Mouse (Mus musculus): ENCODE data around the gene Arl2bp. TPM values are rescaled to one million over a fixed set of nuclear protein-coding genes. Genes with fewer than 3 reads are reported as not detected.
A peak's percentile ranks its signal among the peaks of the same experiment; 100 is the strongest.

Arl2bp gene
- polyA plus RNA-seq (2015; fragmentation: Nextera tagmentation; extraction: Ambion mirVana), result 190 and 202 TPM in 2 replicates

DNA sequence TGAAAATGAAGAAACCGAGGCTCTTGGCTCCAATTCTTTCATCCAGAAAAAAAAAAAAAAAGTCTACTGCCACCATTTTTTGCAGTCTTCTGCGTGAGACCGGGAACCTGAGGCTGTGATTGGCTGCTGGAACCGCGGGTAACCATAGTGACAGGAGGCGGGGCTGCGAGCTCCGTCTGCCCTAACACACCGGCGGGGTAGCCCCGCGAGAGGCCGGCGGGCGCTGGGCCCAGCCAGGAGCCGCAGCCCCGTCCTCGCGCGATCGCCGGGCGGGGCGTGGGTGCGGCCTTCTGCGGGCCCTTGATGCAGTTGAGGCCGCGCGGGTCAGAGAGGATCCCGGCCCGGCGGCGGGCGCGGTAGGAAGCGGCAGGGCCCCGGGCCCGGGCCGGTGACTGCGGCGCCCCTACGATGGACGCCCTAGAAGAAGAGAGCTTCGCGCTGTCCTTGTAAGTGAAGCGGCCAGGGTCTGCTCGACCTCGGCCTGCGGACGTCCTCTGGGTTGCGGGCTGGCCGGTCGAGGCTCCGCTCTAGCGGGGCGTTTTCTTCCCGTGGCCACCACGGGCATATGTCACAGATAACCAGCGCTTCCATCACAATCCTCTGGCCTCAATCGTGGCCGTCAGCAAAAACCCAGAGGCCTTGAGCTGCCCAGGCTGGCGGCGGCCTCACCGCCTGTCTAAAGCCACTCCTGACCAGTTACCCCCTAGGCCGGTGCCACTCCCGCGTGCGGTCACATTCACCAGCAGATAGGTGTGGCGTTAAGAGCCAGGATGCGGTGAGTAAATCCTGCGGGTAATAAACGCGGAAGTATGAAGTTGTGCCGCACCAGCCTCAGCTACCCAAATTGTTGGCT lies at the start of gene Arl2bp:
TSS of gene Arl2bp (plus strand) at position 145 of the 853 bp plus-strand sequence.
- ATAC-seq (replicated peaks), result peak; percentile 99

DNA sequence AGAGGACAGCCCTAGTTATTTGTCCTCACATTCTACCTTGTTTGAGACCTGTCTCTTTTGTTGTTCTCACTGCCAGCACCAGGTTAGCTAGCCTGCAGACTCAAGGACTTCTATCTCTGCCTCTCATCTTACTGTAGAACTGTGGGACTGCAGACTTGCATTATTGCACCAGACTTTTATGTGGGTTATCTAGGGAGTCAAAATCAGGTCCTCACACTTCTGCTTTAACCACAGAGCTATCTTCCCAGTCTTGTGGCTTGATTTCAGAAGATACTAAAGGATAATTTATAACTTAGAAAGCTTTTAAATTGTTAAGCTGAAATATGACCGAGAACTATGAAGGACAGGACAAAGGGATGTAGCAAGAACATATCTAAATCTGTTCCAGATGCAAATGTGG lies 41.5 kb upstream of the Arl2bp start:
- Histone ChIP-seq H3K27me3 (replicated peaks) (no peaks in the 10 kb centered on the region), H3K9me3 (no peaks in the 10 kb centered on the region), H3K27ac (no peak overlapping the region), H3K9ac (no peak overlapping the region), H3K4me1 (no peaks in the 10 kb centered on the region), H3K36me3 (replicated peaks) (peaks cover 6% of the 10 kb centered on the region; the same call in 1 of the 2 replicates), H3K4me3 (no peak overlapping the region), H3K4me2 (no peak overlapping the region)
- 87% methylated on average over 1 of the region's 1 CpGs for WGBS
- no peak for ATAC-seq (replicated peaks)

More for the DNA sequence above, at the start of gene Arl2bp:
- H3K36me3 ChIP-seq (replicated peaks), result peaks cover 19% of the 10 kb centered on the region
- WGBS, result under 1% methylated on average over 72 of the region's 74 CpGs
- H3K4me3 ChIP-seq, result peak within 1 kb of the TSS; percentile 93
- H3K4me2 ChIP-seq, result peak within 1 kb of the TSS; percentile 61
- H3K27me3 ChIP-seq (replicated peaks), result no peaks in the 10 kb centered on the region
- peaks cover 18% of the 10 kb centered on the region for H3K4me1 ChIP-seq
- H3K9me3 ChIP-seq, result no peaks in the 10 kb centered on the region
- H3K27ac ChIP-seq, result peak within 1 kb of the TSS; percentile 95
- H3K9ac ChIP-seq, result peak within 1 kb of the TSS; percentile 99

GRCm38 (mm10) chr8:94633564-94634194 lies 32.7 kb upstream of the Arl2bp start:
- ATAC-seq (replicated peaks), result no peak
- 93% methylated on average over 2 of the region's 2 CpGs for WGBS

DNA sequence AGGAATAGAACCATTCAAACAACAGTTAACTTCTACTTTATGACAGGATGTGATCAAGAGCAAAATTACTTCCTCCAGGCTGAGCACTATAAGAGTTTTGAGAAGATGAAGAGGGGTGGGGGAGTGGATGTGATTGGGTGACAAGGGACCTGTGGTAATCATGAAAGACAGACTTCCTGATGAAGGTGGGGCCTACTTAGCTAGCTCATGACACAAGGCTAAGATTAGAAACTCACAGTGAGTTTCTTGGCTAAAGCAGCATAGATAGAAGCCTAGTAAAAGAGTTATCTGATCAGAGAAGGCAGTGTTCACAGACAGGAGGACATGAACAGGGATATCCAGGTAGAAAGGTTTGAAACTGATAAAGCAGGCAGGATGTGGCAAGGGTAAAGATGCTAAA lies 32.2 kb upstream of the Arl2bp start:
- no peaks in the 10 kb centered on the region for H3K9me3 ChIP-seq
- no peak for ATAC-seq (replicated peaks)
- H3K36me3 ChIP-seq (replicated peaks), result peaks cover 60% of the 10 kb centered on the region; the same call in 1 of the 2 replicates
- H3K27ac ChIP-seq, result no peak overlapping the region
- no peak overlapping the region for H3K4me3 ChIP-seq
- H3K27me3 ChIP-seq (replicated peaks), result no peaks in the 10 kb centered on the region
- H3K9ac ChIP-seq, result no peak overlapping the region
- H3K4me2 ChIP-seq, result no peak overlapping the region
- H3K4me1 ChIP-seq, result no peaks in the 10 kb centered on the region

More at GRCm38 (mm10) chr8:94633564-94634194, 32.7 kb upstream of the Arl2bp start:
- Histone ChIP-seq H3K27ac (no peak overlapping the region), H3K4me1 (no peaks in the 10 kb centered on the region), H3K36me3 (replicated peaks) (peaks cover 55% of the 10 kb centered on the region; the same call in 1 of the 2 replicates), H3K4me3 (no peak overlapping the region), H3K27me3 (replicated peaks) (no peaks in the 10 kb centered on the region), H3K9me3 (no peaks in the 10 kb centered on the region), H3K4me2 (no peak overlapping the region), H3K9ac (no peak overlapping the region)

DNA sequence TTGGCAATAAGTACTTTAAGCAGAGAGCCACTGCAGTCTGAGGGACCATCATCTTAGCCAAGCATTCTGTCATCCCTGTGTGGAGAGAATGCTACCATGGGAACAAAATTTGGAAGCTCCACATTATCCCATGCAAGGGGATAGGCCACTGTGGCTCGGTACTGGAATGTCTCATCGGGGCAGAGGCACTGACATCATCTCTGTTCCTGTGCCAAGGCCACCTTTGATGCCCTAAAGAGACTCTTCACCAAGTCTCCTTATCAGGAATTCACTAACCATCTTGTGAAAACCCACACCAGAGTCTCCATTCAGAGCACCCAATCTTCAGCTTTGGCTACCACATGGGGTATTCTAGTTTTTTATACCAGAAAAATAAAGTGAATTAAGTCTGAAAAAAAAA lies 25.2 kb upstream of the Arl2bp start:
- ATAC-seq (replicated peaks), result no peak
- H3K27ac ChIP-seq, result no peak overlapping the region
- 98% methylated on average over 2 of the region's 2 CpGs for WGBS

DNA sequence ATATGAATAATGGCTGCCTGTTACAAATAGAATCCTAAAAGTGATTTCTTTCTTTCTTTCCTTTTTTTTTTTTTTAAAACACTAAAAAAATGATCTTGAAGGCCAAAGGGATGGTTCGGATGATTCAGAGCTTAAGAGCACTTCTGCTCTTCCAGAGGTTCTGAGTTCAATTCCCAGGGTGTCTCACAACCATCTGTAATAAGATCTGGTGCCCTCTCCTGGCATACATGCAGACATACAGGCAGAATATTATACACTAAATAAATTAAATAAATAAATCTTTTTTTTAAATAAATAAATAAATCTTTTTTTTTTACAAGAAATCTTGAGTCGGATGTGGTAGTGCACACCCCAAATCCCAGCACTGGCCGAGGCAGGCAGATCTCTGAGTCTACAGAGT lies 24.5 kb upstream of the Arl2bp start:
- H3K9me3 ChIP-seq, result no peaks in the 10 kb centered on the region
- no peak overlapping the region for H3K9ac ChIP-seq
- H3K27ac ChIP-seq, result no peak overlapping the region
- no peak overlapping the region for H3K4me3 ChIP-seq
- peaks cover 64% of the 10 kb centered on the region for H3K36me3 ChIP-seq (replicated peaks)
- ATAC-seq (replicated peaks), result no peak
- no peak overlapping the region for H3K4me2 ChIP-seq
- H3K4me1 ChIP-seq, result no peaks in the 10 kb centered on the region
- no peaks in the 10 kb centered on the region for H3K27me3 ChIP-seq (replicated peaks)
- 90% methylated on average over 3 of the region's 3 CpGs for WGBS

More for the DNA sequence above, 25.2 kb upstream of the Arl2bp start:
- Histone ChIP-seq H3K4me2 (no peak overlapping the region), H3K9me3 (no peaks in the 10 kb centered on the region), H3K4me3 (no peak overlapping the region), H3K4me1 (no peaks in the 10 kb centered on the region), H3K27me3 (replicated peaks) (no peaks in the 10 kb centered on the region), H3K9ac (no peak overlapping the region), H3K36me3 (replicated peaks) (peaks cover 63% of the 10 kb centered on the region)

DNA sequence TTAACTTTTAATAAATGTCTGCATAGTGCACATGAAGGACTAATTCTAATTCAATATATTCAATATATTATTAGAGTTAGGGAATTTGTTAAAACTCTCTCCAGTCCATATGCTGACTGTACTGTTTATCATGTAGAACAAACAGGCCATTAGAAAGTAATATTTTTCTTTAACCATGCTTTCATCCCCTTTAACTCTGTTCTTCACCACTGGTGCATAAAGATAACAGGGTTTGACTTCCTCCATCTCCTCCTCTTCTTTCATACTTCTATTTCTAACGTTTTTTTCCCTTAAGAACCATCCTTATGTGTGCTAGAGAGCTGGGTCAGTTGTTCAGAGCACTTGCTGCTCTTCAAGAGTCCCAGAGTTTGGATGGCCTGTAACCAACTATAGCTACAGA lies 21.2 kb upstream of the Arl2bp start:
- no peak for ATAC-seq (replicated peaks)
- Histone ChIP-seq H3K4me2 (no peak overlapping the region), H3K36me3 (replicated peaks) (peaks cover 54% of the 10 kb centered on the region), H3K9me3 (no peaks in the 10 kb centered on the region), H3K4me1 (no peaks in the 10 kb centered on the region), H3K4me3 (no peak overlapping the region), H3K27ac (no peak overlapping the region), H3K27me3 (replicated peaks) (no peaks in the 10 kb centered on the region), H3K9ac (no peak overlapping the region)
- 69% methylated on average over 1 of the region's 1 CpGs for WGBS

DNA sequence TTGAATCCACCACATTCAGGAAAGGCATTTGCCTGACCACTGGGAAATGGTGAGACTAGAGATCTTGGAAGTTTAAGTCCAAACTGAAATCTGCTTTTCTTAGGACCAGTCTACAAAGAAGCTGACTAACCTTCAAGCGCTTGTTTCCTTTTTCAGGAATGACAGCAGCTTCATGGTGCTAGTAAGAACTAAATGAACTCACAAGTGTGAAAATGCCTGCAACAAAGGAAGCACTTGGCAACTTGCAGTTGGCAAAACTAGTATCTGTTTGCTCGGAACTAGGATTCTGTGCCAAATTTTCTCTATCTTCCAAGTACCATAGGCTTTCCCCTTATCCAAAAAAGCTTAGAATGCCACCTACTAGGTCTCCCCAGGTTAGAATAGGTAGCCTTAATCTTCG lies 20.2 kb upstream of the Arl2bp start:
- Histone ChIP-seq H3K4me2 (no peak overlapping the region), H3K27me3 (replicated peaks) (no peaks in the 10 kb centered on the region), H3K9ac (no peak overlapping the region), H3K36me3 (replicated peaks) (peaks cover 47% of the 10 kb centered on the region), H3K9me3 (no peaks in the 10 kb centered on the region), H3K27ac (no peak overlapping the region), H3K4me3 (no peak overlapping the region), H3K4me1 (no peaks in the 10 kb centered on the region)
- WGBS, result 91% methylated on average over 3 of the region's 3 CpGs
- no peak for ATAC-seq (replicated peaks)

GRCm38 (mm10) chr8:94649496-94649895 lies 16.9 kb upstream of the Arl2bp start:
- Histone ChIP-seq H3K4me3 (no peak overlapping the region), H3K9me3 (no peaks in the 10 kb centered on the region), H3K27ac (no peak overlapping the region), H3K4me1 (no peaks in the 10 kb centered on the region), H3K36me3 (replicated peaks) (peaks cover 49% of the 10 kb centered on the region; the same call in 1 of the 2 replicates), H3K4me2 (no peak overlapping the region), H3K9ac (no peak overlapping the region), H3K27me3 (replicated peaks) (no peaks in the 10 kb centered on the region)
- ATAC-seq (replicated peaks), result no peak
- 40% methylated on average over 3 of the region's 3 CpGs for WGBS

- Histone ChIP-seq H3K27me3 (replicated peaks) (no peaks in the 10 kb centered on the region), H3K27ac (no peak overlapping the region), H3K36me3 (replicated peaks) (peaks cover 57% of the 10 kb centered on the region), H3K9me3 (no peaks in the 10 kb centered on the region), H3K4me1 (no peaks in the 10 kb centered on the region), H3K4me3 (no peak overlapping the region), H3K9ac (no peak overlapping the region), H3K4me2 (no peak overlapping the region)
- ATAC-seq (replicated peaks), result no peak
- 87% methylated on average over 3 of the region's 3 CpGs for WGBS
Observed at GRCm38 (mm10) chr8:94652951-94653350, 13.4 kb upstream of the Arl2bp start.

- no peaks in the 10 kb centered on the region for H3K4me1 ChIP-seq
- no peaks in the 10 kb centered on the region for H3K27me3 ChIP-seq (replicated peaks)
- no peaks in the 10 kb centered on the region for H3K9me3 ChIP-seq
- no peak for ATAC-seq (replicated peaks)
- H3K27ac ChIP-seq, result no peak overlapping the region
- H3K4me3 ChIP-seq, result no peak overlapping the region
- H3K9ac ChIP-seq, result no peak overlapping the region
- H3K4me2 ChIP-seq, result no peak overlapping the region
- peaks cover 59% of the 10 kb centered on the region for H3K36me3 ChIP-seq (replicated peaks)
Observed at GRCm38 (mm10) chr8:94654994-94655393, 11.4 kb upstream of the Arl2bp start.

DNA sequence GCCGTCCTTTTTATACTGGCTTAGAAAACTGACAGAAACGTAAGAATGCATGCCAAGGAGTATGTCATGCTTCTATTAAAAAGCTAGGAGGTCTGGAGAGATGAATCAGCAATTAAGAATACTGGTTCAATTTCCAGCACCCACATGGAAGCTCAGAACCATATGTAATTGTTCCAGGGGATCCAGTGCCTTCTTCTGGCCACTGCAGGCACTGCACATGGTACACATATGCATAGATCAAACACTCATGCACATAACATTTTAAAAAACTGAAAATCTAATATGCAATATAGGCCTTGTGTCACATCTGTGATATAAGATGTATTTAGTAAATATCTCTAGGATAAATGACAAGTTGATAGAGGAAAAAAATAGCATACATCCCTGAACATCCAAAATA lies 8.4 kb upstream of the Arl2bp start:
- ATAC-seq (replicated peaks), result no peak
- 92% methylated on average over 2 of the region's 2 CpGs for WGBS
- Histone ChIP-seq H3K36me3 (replicated peaks) (peaks cover 46% of the 10 kb centered on the region), H3K27me3 (replicated peaks) (no peaks in the 10 kb centered on the region), H3K4me1 (no peaks in the 10 kb centered on the region), H3K27ac (no peak overlapping the region), H3K4me3 (no peak overlapping the region), H3K4me2 (no peak overlapping the region), H3K9me3 (no peaks in the 10 kb centered on the region), H3K9ac (no peak overlapping the region)
